Mouse (Mus musculus): ENCODE measurements around the gene Slc25a39. TPM values are rescaled to one million over a fixed set of nuclear protein-coding genes. Genes with fewer than 3 reads are reported as not detected.
"Not testable (repeated sequence)": the region's sequence is repeated elsewhere in the genome, so short reads cannot be mapped to it uniquely, and the experiment has no call there.

Gene Slc25a39
- polyA plus RNA-seq, 1 experiment, result 1,456 TPM

GRCm38 (mm10) chr11:102421559-102421958 is 13.8 kb upstream of the Slc25a39 start:
- H3K4me3 ChIP-seq (ENCODE audit: control insufficient read depth, low read depth, low read length), result no peak overlapping the region
- H3K27ac ChIP-seq (ENCODE audit: control insufficient read depth, insufficient read depth, low read depth, low read length), result no peak overlapping the region
- H3K4me1 ChIP-seq (ENCODE audit: control insufficient read depth, insufficient read depth, low read length), result no peaks in the 10 kb centered on the region
- H3K27me3 ChIP-seq (ENCODE audit: control insufficient read depth, insufficient read depth, low read length), result no peaks in the 10 kb centered on the region
- TF ChIP-seq POLR2A (IDR thresholded peaks at IDR 0.05; ENCODE audit: control insufficient read depth, low read depth, low read length), result no peak
- TF ChIP-seq CTCF (IDR thresholded peaks at IDR 0.05; ENCODE audit: control insufficient read depth, insufficient read depth, insufficient replicate concordance, low read depth, low read length), result no peak
- no peaks in the 10 kb centered on the region for H3K36me3 ChIP-seq (ENCODE audit: control insufficient read depth, insufficient read depth, low read length)

GRCm38 (mm10) chr11:102418887-102419286 is 11.1 kb upstream of the Slc25a39 start:
- Histone ChIP-seq H3K36me3 (ENCODE audit: control insufficient read depth, insufficient read depth, low read length) (no peaks in the 10 kb centered on the region), H3K27ac (ENCODE audit: control insufficient read depth, insufficient read depth, low read depth, low read length) (no peak overlapping the region), H3K4me1 (ENCODE audit: control insufficient read depth, insufficient read depth, low read length) (no peaks in the 10 kb centered on the region), H3K4me3 (ENCODE audit: control insufficient read depth, low read depth, low read length) (no peak overlapping the region), H3K27me3 (ENCODE audit: control insufficient read depth, insufficient read depth, low read length) (no peaks in the 10 kb centered on the region)
- TF ChIP-seq POLR2A (IDR thresholded peaks at IDR 0.05; ENCODE audit: control insufficient read depth, low read depth, low read length) (no peak), CTCF (IDR thresholded peaks at IDR 0.05; ENCODE audit: control insufficient read depth, insufficient read depth, insufficient replicate concordance, low read depth, low read length) (no peak)

- Histone ChIP-seq H3K27me3 (ENCODE audit: control insufficient read depth, insufficient read depth, low read length) (no peaks in the 10 kb centered on the region), H3K36me3 (ENCODE audit: control insufficient read depth, insufficient read depth, low read length) (no peaks in the 10 kb centered on the region), H3K4me1 (ENCODE audit: control insufficient read depth, insufficient read depth, low read length) (no peaks in the 10 kb centered on the region), H3K4me3 (ENCODE audit: control insufficient read depth, low read depth, low read length) (no peak overlapping the region), H3K27ac (ENCODE audit: control insufficient read depth, insufficient read depth, low read depth, low read length) (no peak overlapping the region)
- no peak for TF ChIP-seq CTCF (IDR thresholded peaks at IDR 0.05; ENCODE audit: control insufficient read depth, insufficient read depth, insufficient replicate concordance, low read depth, low read length)
Observed at GRCm38 (mm10) chr11:102417160-102417559, 9.4 kb upstream of the Slc25a39 start.

GRCm38 (mm10) chr11:102415034-102415802 is 7.5 kb upstream of the Slc25a39 start:
- Histone ChIP-seq H3K27ac (ENCODE audit: control insufficient read depth, insufficient read depth, low read depth, low read length) (no peak overlapping the region), H3K36me3 (ENCODE audit: control insufficient read depth, insufficient read depth, low read length) (no peaks in the 10 kb centered on the region), H3K27me3 (ENCODE audit: control insufficient read depth, insufficient read depth, low read length) (no peaks in the 10 kb centered on the region), H3K4me1 (ENCODE audit: control insufficient read depth, insufficient read depth, low read length) (0 out of 2 replicates have a peak, but pooled peaks cover 2% of the 10 kb centered on the region), H3K4me3 (ENCODE audit: control insufficient read depth, low read depth, low read length) (no peak overlapping the region)
- no peak for TF ChIP-seq CTCF (IDR thresholded peaks at IDR 0.05; ENCODE audit: control insufficient read depth, insufficient read depth, insufficient replicate concordance, low read depth, low read length)
- no peak for TF ChIP-seq POLR2A (IDR thresholded peaks at IDR 0.05; ENCODE audit: control insufficient read depth, low read depth, low read length)

GRCm38 (mm10) chr11:102413059-102413458 is 5.3 kb upstream of the Slc25a39 start:
- H3K4me3 ChIP-seq (ENCODE audit: control insufficient read depth, low read depth, low read length), result no peak overlapping the region
- TF ChIP-seq CTCF (IDR thresholded peaks at IDR 0.05; ENCODE audit: control insufficient read depth, insufficient read depth, insufficient replicate concordance, low read depth, low read length) (no peak), POLR2A (IDR thresholded peaks at IDR 0.05; ENCODE audit: control insufficient read depth, low read depth, low read length) (no peak)

GRCm38 (mm10) chr11:102411704-102412103 is 4.0 kb upstream of the Slc25a39 start:
- Histone ChIP-seq H3K4me3 (ENCODE audit: control insufficient read depth, low read depth, low read length) (no peak overlapping the region), H3K27me3 (ENCODE audit: control insufficient read depth, insufficient read depth, low read length) (no peaks in the 10 kb centered on the region), H3K4me1 (ENCODE audit: control insufficient read depth, insufficient read depth, low read length) (peaks cover 8% of the 10 kb centered on the region), H3K27ac (ENCODE audit: control insufficient read depth, insufficient read depth, low read depth, low read length) (peak overlapping the region; percentile 63), H3K36me3 (ENCODE audit: control insufficient read depth, insufficient read depth, low read length) (no peaks in the 10 kb centered on the region)
- TF ChIP-seq POLR2A (IDR thresholded peaks at IDR 0.05; ENCODE audit: control insufficient read depth, low read depth, low read length), result no peak
- peak; percentile 79; the same call in 1 of the 2 replicates for TF ChIP-seq CTCF (IDR thresholded peaks at IDR 0.05; ENCODE audit: control insufficient read depth, insufficient read depth, insufficient replicate concordance, low read depth, low read length)

More at GRCm38 (mm10) chr11:102413059-102413458, 5.3 kb upstream of the Slc25a39 start:
- Histone ChIP-seq H3K4me1 (ENCODE audit: control insufficient read depth, insufficient read depth, low read length) (peaks cover 8% of the 10 kb centered on the region), H3K27me3 (ENCODE audit: control insufficient read depth, insufficient read depth, low read length) (no peaks in the 10 kb centered on the region), H3K36me3 (ENCODE audit: control insufficient read depth, insufficient read depth, low read length) (no peaks in the 10 kb centered on the region), H3K27ac (ENCODE audit: control insufficient read depth, insufficient read depth, low read depth, low read length) (no peak overlapping the region)

- H3K27ac ChIP-seq (ENCODE audit: control insufficient read depth, insufficient read depth, low read depth, low read length), result no peak overlapping the region; the same call in 1 of the 2 replicates
Observed at GRCm38 (mm10) chr11:102411061-102411460, 3.3 kb upstream of the Slc25a39 start.

GRCm38 (mm10) chr11:102410345-102410744 is 2.6 kb upstream of the Slc25a39 start:
- not testable (repeated sequence) for H3K36me3 ChIP-seq (ENCODE audit: control insufficient read depth, insufficient read depth, low read length); H3K4me3 ChIP-seq (ENCODE audit: control insufficient read depth, low read depth, low read length); H3K27ac ChIP-seq (ENCODE audit: control insufficient read depth, insufficient read depth, low read depth, low read length); H3K27me3 ChIP-seq (ENCODE audit: control insufficient read depth, insufficient read depth, low read length)
- H3K4me1 ChIP-seq (ENCODE audit: control insufficient read depth, insufficient read depth, low read length), result peaks cover 19% of the 10 kb centered on the region

More at GRCm38 (mm10) chr11:102411061-102411460, 3.3 kb upstream of the Slc25a39 start:
- Histone ChIP-seq H3K4me3 (ENCODE audit: control insufficient read depth, low read depth, low read length) (no peak overlapping the region), H3K36me3 (ENCODE audit: control insufficient read depth, insufficient read depth, low read length) (no peaks in the 10 kb centered on the region), H3K27me3 (ENCODE audit: control insufficient read depth, insufficient read depth, low read length) (no peaks in the 10 kb centered on the region), H3K4me1 (ENCODE audit: control insufficient read depth, insufficient read depth, low read length) (peaks cover 13% of the 10 kb centered on the region)
- TF ChIP-seq CTCF (IDR thresholded peaks at IDR 0.05; ENCODE audit: control insufficient read depth, insufficient read depth, insufficient replicate concordance, low read depth, low read length), result no peak
- TF ChIP-seq POLR2A (IDR thresholded peaks at IDR 0.05; ENCODE audit: control insufficient read depth, low read depth, low read length), result no peak

Measured in testis, adult 2 months (tissue).